Mouse (Mus musculus): ENCODE measurements around the gene Lamb2. TPM values are rescaled to one million over a fixed set of nuclear protein-coding genes. Genes with fewer than 3 reads are reported as not detected.

Gene Lamb2
- polyA plus RNA-seq, 1 experiment from 2014 or later = 55.5 TPM

- no peak for ATAC-seq (replicated peaks; ENCODE audit: insufficient number of reproducible peaks, insufficient read depth, low FRiP score, low read depth)
- 96% methylated on average over 8 of the region's 8 CpGs for WGBS
- no peaks in the 10 kb centered on the region for H3K27me3 ChIP-seq
- no peak overlapping the region for H3K4me3 ChIP-seq
- no peak overlapping the region for H3K27ac ChIP-seq
- peaks cover 22% of the 10 kb centered on the region for H3K4me1 ChIP-seq (replicated peaks)
- peaks cover 79% of the 10 kb centered on the region for H3K36me3 ChIP-seq
- H3K9me3 ChIP-seq (replicated peaks) = no peaks in the 10 kb centered on the region
- no peak overlapping the region for H3K9ac ChIP-seq
- H3K4me2 ChIP-seq = no peak overlapping the region
These were observed 13.7 kb downstream of the Lamb2 start for GRCm38 (mm10) chr9:108493246-108493645.

- Histone ChIP-seq H3K4me1 (replicated peaks) (peaks cover 22% of the 10 kb centered on the region), H3K27me3 (no peaks in the 10 kb centered on the region), H3K27ac (no peak overlapping the region), H3K9ac (no peak overlapping the region), H3K4me3 (no peak overlapping the region), H3K9me3 (replicated peaks) (no peaks in the 10 kb centered on the region), H3K36me3 (peaks cover 79% of the 10 kb centered on the region), H3K4me2 (no peak overlapping the region)
- WGBS = 91% methylated on average over 19 of the region's 19 CpGs
- ATAC-seq (replicated peaks; ENCODE audit: insufficient number of reproducible peaks, insufficient read depth, low FRiP score, low read depth) = no peak
These were observed 14.8 kb downstream of the Lamb2 start for GRCm38 (mm10) chr9:108494146-108494825.

- H3K9me3 ChIP-seq (replicated peaks) = no peaks in the 10 kb centered on the region
- H3K9ac ChIP-seq = no peak overlapping the region
- ATAC-seq (replicated peaks; ENCODE audit: insufficient number of reproducible peaks, insufficient read depth, low FRiP score, low read depth) = no peak
- H3K27ac ChIP-seq = no peak overlapping the region
- H3K4me2 ChIP-seq = no peak overlapping the region
- peaks cover 19% of the 10 kb centered on the region for H3K4me1 ChIP-seq (replicated peaks)
- peaks cover 79% of the 10 kb centered on the region for H3K36me3 ChIP-seq
- no peaks in the 10 kb centered on the region for H3K27me3 ChIP-seq
- no peak overlapping the region for H3K4me3 ChIP-seq
- 82% methylated on average over 10 of the region's 10 CpGs for WGBS
These were observed 15.4 kb downstream of the Lamb2 start for GRCm38 (mm10) chr9:108494905-108495304.

GRCm38 (mm10) chr9:108499231-108499630 is 19.7 kb downstream of the Lamb2 start:
- Histone ChIP-seq H3K4me2 (no peak overlapping the region), H3K9me3 (replicated peaks) (no peaks in the 10 kb centered on the region), H3K4me3 (no peak overlapping the region), H3K9ac (no peak overlapping the region), H3K27ac (no peak overlapping the region), H3K27me3 (no peaks in the 10 kb centered on the region), H3K36me3 (peaks cover 91% of the 10 kb centered on the region), H3K4me1 (replicated peaks) (no peaks in the 10 kb centered on the region)
- ATAC-seq (replicated peaks; ENCODE audit: insufficient number of reproducible peaks, insufficient read depth, low FRiP score, low read depth) = no peak
- 93% methylated on average over 7 of the region's 7 CpGs for WGBS

GRCm38 (mm10) chr9:108499943-108500342 is 20.4 kb downstream of the Lamb2 start:
- no peak for ATAC-seq (replicated peaks; ENCODE audit: insufficient number of reproducible peaks, insufficient read depth, low FRiP score, low read depth)
- Histone ChIP-seq H3K27me3 (no peaks in the 10 kb centered on the region), H3K9ac (no peak overlapping the region), H3K27ac (no peak overlapping the region), H3K36me3 (peaks cover 84% of the 10 kb centered on the region), H3K4me2 (no peak overlapping the region), H3K4me1 (replicated peaks) (no peaks in the 10 kb centered on the region), H3K4me3 (no peak overlapping the region), H3K9me3 (replicated peaks) (no peaks in the 10 kb centered on the region)
- 86% methylated on average over 15 of the region's 15 CpGs for WGBS

- H3K9ac ChIP-seq = no peak overlapping the region
- H3K36me3 ChIP-seq = peaks cover 37% of the 10 kb centered on the region
- 90% methylated on average over 7 of the region's 7 CpGs for WGBS
- ATAC-seq (replicated peaks; ENCODE audit: insufficient number of reproducible peaks, insufficient read depth, low FRiP score, low read depth) = no peak
- H3K27me3 ChIP-seq = no peaks in the 10 kb centered on the region
- no peak overlapping the region; the same call in 1 of the 2 replicates for H3K27ac ChIP-seq
- peak overlapping the region; percentile 76 for H3K4me3 ChIP-seq
- H3K4me1 ChIP-seq (replicated peaks) = peaks cover 13% of the 10 kb centered on the region
- peak overlapping the region; percentile 81 for H3K4me2 ChIP-seq
- no peaks in the 10 kb centered on the region for H3K9me3 ChIP-seq (replicated peaks)
These were observed 27.4 kb downstream of the Lamb2 start for GRCm38 (mm10) chr9:108506901-108507300.

- no peaks in the 10 kb centered on the region for H3K9me3 ChIP-seq (replicated peaks)
- peak within 1 kb of the TSS; percentile 81 for H3K4me2 ChIP-seq
- ATAC-seq (replicated peaks; ENCODE audit: insufficient number of reproducible peaks, insufficient read depth, low FRiP score, low read depth) = peak; percentile 96
- peak within 1 kb of the TSS; percentile 76 for H3K4me3 ChIP-seq
- WGBS = under 1% methylated on average over 37 of the region's 37 CpGs
- H3K4me1 ChIP-seq (replicated peaks) = peaks cover 13% of the 10 kb centered on the region
- peak within 1 kb of the TSS; percentile 77 for H3K9ac ChIP-seq
- peak within 1 kb of the TSS; percentile 86 for H3K27ac ChIP-seq
- no peaks in the 10 kb centered on the region for H3K27me3 ChIP-seq
- peaks cover 39% of the 10 kb centered on the region for H3K36me3 ChIP-seq
These were observed 28.3 kb downstream of the Lamb2 start, which contains the start of gene Qars for GRCm38 (mm10) chr9:108507619-108508434. Gene Qars, plus strand, starts transcription at chr9:108507706.

- WGBS = 76% methylated on average over 7 of the region's 7 CpGs
- peaks cover 41% of the 10 kb centered on the region for H3K36me3 ChIP-seq
- H3K9me3 ChIP-seq (replicated peaks) = no peaks in the 10 kb centered on the region
- peak overlapping the region; percentile 76 for H3K4me3 ChIP-seq
- ATAC-seq (replicated peaks; ENCODE audit: insufficient number of reproducible peaks, insufficient read depth, low FRiP score, low read depth) = no peak
- peak overlapping the region; percentile 81 for H3K4me2 ChIP-seq
- H3K27ac ChIP-seq = no peak overlapping the region
- peaks cover 13% of the 10 kb centered on the region for H3K4me1 ChIP-seq (replicated peaks)
- H3K9ac ChIP-seq = peak overlapping the region; percentile 77
- no peaks in the 10 kb centered on the region for H3K27me3 ChIP-seq
These were observed 29.2 kb downstream of the Lamb2 start for GRCm38 (mm10) chr9:108508776-108509175.

GRCm38 (mm10) chr9:108516380-108517251 is 37.1 kb downstream of the Lamb2 start, which contains the start of gene Qrich1:
Gene Qrich1, plus strand, starts transcription at chr9:108516806.
- H3K9me3 ChIP-seq (replicated peaks) = no peaks in the 10 kb centered on the region
- H3K4me1 ChIP-seq (replicated peaks) = peaks cover 20% of the 10 kb centered on the region
- H3K4me3 ChIP-seq = peak within 1 kb of the TSS; percentile 100
- peaks cover 46% of the 10 kb centered on the region for H3K36me3 ChIP-seq
- peak; percentile 89 for ATAC-seq (replicated peaks; ENCODE audit: insufficient number of reproducible peaks, insufficient read depth, low FRiP score, low read depth)
- H3K27ac ChIP-seq = peak within 1 kb of the TSS; percentile 98
- H3K27me3 ChIP-seq = no peaks in the 10 kb centered on the region
- peak within 1 kb of the TSS; percentile 95 for H3K9ac ChIP-seq
- H3K4me2 ChIP-seq = peak within 1 kb of the TSS; percentile 75
- WGBS = 1% methylated on average over 55 of the region's 55 CpGs

GRCm38 (mm10) chr9:108517253-108517930 is 37.9 kb downstream of the Lamb2 start:
- peak overlapping the region; percentile 98 for H3K27ac ChIP-seq

More at GRCm38 (mm10) chr9:108517253-108517930, 37.9 kb downstream of the Lamb2 start:
- Histone ChIP-seq H3K9ac (peak overlapping the region; percentile 95), H3K4me2 (peak overlapping the region; percentile 75), H3K27me3 (no peaks in the 10 kb centered on the region), H3K4me1 (replicated peaks) (peaks cover 20% of the 10 kb centered on the region), H3K4me3 (peak overlapping the region; percentile 100), H3K9me3 (replicated peaks) (no peaks in the 10 kb centered on the region), H3K36me3 (peaks cover 39% of the 10 kb centered on the region)
- WGBS = under 1% methylated on average over 63 of the region's 95 CpGs
- peak; percentile 82 for ATAC-seq (replicated peaks; ENCODE audit: insufficient number of reproducible peaks, insufficient read depth, low FRiP score, low read depth)

Measured in heart, embryonic 15.5 days (tissue).